Mouse (Mus musculus) frontal cortex, adult (tissue): ENCODE results near the gene Galnt5.
A peak's percentile ranks its signal among the peaks of the same experiment; 100 is the strongest.

Experiments
- ATAC-seq: cut with Nextera tagmentation; 2 replicates; pipeline ENCODE4 v1.9.2; 2017; ENCODE audit warnings: mild to moderate bottlenecking, moderate library complexity, mixed read lengths; ENCODE audit not compliant: low TSS enrichment

Gene Galnt5

DNA sequence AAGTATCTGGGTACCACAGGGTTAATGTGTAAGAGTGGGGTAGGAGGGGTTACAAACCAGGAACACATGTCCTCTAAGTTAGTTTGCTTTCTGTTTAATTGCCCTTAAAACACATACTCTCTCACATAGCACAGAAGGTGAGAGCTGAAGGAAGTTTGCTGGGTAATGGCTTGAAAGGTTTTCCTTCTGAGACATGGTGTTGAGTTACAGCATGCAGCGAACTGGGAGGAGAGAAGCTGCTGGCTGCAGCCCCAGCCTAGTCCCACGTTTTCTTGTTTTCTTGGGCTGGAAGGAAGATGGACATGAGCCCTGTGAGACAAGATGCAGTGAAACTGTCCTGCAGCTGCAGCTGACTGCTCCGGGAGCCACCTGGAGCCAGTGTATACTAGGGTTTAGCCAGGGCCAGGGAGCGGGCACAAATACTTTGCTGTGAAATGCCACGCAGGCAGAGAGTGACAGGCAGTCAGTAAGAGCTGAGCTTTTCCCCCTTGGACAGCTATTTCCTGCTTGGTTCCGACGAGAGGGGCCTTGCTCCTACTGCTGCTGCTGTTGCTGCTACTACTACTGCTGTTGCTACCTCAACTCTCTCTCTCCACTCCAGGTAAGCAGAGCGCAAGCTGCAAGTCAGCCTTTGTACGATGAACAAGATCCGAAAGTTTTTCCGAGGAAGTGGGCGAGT lies at the start of gene Galnt5:
Galnt5 (plus strand) TSS at position 133 of the 679 bp plus-strand sequence.
- no peak for ATAC-seq

DNA sequence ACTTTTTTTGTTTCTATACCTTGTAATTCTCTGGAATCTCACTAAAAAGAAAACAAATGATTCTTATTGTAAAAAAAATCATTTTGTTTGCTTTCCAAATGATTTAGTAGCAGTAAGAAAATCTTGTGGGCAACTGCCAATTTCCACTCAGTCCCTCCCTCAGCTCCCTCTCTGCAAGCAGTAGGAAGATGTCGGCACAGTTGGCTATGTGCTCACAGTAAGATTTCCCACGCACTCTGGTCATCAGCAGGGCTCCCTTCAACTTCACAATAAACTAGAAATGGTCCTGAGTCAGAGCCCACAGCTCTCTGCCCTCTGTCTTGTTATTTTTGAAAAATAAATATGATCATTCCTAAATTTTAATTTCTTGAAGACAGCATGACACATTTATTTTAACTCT lies 46.1 kb upstream of the Galnt5 start:
- ATAC-seq: peak; percentile 81

DNA sequence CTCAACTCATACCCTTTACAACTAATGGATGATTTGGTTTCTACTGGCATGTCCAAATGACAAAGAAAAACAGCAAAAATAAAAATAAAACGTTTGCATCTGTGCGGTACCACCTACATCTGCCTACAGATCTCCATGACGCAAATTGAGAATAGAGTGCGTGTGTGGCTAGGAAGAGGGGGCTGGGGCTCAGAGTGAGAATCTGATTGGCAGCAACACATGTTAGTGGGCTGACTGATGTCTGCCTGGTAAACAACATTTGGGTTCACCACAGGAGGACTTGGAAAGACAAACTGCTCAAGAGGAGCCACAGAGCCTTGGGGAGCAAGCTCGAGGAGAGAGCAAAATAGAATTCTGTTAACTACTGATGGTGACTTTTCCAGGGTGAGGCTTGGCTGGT lies 36.9 kb upstream of the Galnt5 start:
- ATAC-seq: peak; percentile 83

DNA sequence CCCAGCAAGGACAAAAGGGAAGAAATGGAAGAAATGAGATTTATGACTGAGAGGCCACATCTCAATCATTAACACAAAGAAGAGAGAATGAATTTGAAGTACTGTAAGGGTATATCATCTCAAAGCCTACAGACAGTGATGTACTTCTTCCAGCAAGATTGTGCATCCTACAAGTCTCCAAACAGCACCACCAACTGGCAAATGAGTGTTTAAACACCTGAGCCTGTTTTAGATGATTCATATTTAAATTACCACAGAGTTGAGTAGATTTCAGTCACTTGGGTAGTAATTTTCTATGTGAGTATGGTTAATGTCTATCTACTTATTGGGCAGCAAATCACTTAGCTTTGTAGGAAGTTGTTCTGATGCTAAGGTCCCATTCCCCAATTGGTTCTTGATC lies 15.4 kb upstream of the Galnt5 start:
- ATAC-seq: peak; percentile 83

DNA sequence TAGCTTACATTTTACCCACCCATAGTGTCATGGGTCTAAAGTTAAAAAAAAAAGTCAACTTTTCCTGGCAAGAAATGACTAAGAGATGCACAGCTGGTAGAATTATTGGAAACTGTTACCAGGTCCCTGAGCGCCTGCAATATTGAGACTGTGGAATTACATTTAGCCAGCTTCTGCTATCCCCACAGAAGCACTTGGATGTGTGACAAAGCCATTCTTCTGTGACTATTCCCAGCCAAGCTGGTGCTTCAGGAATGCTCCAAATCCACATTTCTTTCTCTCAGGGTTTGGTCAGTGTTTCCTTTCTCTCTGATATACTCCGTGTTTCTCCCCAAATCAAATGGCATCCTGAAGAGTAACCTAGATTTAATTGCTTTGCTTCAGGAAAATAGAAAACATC lies 6.6 kb upstream of the Galnt5 start:
- peak; percentile 80 for ATAC-seq

DNA sequence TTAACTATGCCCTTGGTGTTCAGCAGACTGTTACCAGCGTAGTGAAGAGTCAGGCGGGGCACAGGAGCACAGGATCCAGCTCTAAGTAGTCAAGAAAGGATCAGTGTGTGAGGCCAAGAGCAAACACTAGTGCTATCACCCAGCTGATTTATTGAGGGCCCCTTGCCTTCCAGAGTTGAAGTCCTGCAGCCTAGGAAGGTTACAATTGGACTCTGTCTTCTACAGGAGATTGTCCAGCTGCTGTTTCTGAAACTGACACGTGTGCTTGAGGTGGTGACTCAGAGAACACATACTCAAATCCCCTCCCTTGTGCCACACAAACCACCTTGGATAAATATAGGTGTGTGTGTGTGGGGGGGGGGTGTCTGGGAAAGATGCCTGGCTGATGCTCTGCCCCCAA lies 3.8 kb downstream of the Galnt5 start:
- no peak for ATAC-seq

DNA sequence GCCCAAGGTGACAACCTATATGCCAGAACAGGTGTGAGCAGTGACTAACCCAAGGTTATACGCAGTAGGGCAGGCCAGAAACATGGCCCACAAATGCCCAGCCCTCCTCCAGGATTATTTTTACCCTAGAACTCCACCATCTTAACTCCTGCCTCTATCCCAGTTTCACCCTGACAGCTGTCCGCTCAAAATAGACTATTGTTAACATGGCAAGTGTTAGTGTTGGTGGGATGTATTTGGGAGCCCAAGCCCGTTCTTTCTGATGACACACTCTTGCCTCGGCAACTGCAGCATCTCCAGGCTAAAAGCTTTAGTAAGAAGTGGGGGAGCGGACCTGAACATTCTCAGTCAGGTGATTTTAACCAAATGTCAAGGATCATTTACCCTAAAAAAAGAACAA lies 9.4 kb downstream of the Galnt5 start:
- ATAC-seq: peak; percentile 70

DNA sequence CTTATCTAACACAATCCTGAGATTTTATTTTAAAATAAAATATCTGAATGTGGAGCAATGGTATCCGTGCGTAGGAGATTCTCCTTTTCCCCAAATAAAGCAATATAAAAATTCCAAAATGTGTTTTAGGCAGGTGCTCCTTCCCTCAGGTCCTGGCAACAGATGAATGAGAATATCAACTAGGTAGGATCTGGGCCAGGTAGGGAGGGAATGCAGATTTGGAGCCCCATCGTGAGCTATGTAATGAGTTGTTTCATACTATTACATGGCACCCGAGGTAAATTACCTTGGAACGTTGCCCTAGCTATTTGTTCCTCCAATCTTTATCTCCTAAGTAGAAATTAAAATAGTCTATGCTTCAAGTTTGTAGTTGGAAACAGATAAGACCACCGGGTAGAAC lies 25.9 kb downstream of the Galnt5 start:
- no peak for ATAC-seq

DNA sequence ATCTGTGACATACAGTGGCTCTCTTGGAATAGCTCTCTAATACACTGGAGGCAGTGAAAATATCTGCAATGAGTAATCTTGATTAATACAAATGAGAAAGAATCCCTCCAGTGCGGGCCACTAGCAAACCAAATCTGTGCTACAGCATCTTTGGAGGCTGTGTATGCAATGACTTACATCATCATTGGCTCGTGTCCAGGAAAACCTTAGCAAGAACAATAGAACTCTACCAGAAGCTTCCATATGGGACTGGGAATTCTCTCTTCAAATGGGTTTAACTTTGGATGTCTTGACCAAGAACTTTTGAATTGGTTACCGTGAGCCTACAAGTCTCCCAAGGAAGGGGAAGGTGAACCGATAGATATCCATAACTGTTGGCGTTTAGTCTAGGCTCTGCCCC lies 29.1 kb downstream of the Galnt5 start:
- ATAC-seq: 0 out of 2 replicates have a peak, but pooled peaks have one; percentile 11

DNA sequence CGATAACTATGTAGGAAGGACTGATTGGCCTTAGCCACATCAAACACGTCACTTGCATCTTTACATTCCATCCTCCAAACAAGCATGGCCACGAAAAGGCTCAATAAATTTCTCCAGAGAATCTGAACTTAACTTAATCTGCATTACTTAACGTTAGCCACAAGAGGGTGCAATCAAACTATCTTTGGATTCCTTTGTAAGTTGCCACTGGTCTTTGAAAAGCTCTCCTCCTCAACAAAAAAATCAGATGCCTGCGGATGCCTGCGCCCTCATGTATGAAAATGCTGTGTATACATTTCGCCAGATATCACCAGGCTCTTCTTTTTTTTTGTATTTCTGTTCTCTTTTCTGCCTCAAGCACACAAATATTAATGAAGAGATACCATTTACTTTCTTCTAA lies 31.7 kb downstream of the Galnt5 start:
- peak; percentile 87 for ATAC-seq

DNA sequence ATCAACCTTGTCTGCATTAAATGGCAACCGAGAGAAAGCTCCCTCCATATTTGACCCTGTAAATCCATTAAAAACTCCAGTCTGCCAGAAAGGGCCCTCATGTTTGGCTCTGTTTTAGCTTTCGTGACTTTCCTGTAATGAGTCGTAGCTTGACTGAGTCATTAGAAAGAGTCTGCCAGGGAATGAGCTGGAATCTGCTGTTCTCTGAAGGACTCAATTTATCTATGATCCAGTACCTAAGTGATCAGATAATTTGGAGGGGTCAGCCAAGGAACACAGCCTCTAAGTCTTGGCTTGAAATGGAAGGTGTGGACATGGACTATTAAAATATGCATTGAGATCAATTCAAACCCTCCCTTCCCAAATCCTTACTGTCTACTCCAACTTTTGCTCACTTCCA lies 33.7 kb downstream of the Galnt5 start:
- ATAC-seq: no peak

DNA sequence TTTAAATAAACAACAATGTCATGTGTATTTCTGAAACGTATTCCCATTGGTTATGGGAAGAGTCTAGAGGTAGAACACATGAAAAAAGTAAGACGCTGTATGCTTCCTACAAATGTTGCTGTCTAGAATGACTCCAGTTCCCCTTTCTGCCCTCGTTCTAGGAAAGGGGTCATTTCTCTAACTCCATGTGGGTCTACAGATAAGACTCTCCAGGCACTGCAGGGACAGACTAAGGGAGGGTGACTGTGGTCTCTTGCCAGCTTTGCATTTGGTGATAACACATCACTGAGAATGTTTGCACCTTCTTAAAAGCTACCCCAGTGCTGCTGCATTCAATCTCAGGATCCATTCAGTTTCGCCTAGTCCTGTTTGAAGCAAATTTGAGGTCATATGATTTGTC lies 38.0 kb downstream of the Galnt5 start:
- no peak for ATAC-seq

DNA sequence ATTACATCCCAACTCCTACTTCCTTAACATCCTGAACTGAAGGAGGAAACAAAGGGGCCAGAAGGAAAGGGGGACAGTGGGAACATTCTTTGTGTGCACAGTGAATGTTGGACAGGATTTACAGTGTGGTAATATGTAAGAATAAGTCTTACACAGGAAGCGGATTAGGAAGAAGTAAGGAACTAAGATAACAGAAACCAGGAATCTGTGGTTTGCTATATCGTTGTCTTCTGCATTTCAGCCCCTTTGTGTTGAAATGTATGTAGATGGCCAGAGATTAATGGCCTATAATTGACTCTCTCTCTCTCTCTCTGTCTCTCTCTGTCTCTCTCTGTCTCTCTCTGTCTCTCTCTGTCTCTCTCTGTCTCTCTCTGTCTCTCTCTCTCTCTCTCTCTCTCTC lies 39.2 kb downstream of the Galnt5 start:
- ATAC-seq: no peak

DNA sequence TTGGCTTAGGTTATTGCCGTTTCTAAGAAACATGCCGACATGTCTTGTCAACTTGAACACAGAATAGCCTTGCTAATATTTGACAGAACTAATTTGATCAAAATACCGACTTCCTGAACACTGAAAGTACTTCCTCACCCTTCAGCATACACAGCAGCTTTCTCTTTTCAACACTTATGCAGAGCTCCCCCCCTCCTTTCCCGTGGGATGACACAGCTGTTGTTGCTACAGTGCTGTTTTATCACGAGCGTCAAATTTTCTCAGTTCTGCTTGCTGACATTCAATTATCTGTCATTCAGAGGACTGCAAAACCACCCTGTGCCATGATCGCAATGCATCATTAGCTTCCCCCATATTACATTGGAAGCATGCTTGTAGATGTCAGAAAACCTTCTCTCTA lies 44.2 kb downstream of the Galnt5 start:
- ATAC-seq: peak; percentile 97

DNA sequence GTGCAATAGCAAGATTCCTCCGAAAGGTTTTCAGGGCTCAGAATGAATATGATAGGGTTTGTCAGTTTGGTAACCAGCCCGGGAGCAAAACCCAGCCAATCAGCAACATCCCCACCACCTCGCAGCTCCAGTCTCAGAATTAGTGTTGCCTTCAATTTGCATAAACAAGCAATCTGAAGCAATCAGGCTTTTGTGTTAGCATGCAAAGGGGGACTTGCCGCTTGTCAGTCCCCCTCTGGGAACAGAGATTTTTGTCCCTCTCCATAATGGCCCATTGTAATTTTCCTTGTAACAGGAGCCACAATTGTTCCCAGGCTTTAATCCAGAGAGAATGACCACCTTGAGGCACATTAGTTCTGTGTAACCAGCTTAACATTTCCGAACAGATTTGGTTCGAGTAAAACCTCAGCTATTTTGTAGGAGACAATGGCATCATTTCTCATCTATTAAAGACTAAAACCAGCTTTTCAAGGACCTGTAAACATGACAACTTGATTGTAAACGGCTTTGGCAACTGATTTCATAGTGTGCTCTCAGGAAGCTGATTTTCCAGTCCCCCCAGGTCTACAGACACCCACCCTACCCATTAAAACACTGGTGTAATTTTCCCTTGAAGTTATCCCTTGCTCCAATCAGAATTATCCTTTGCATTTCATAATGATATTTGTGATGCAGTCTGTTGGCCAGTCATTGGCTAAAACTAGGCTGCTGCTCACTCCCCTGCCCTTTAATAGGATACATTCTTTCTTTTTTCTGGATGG lies 55.3 kb downstream of the Galnt5 start, which contains the start of gene Ermn:
Ermn (minus strand) TSS at position 44 of the 761 bp plus-strand sequence.
- ATAC-seq: peak; percentile 72

DNA sequence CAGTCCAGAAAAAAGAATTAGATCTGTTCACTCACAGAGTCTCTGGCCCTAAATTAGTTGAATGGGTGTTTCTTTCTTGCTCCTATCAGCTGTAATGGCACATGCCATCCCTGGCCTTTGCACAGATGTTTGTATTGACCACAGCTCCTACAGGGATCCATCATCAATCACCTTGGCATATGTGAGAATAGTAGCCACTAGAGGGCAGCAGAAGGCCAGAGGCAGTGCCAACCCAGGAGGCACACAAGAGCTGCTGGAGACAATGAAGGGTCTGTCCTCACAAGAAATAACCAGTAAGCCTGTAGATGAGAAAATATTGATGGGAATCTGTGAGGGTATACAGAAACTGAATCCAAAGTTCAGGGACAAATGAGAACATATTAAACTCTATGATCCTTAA lies 57.7 kb downstream of the Galnt5 start:
- peak; percentile 93 for ATAC-seq

DNA sequence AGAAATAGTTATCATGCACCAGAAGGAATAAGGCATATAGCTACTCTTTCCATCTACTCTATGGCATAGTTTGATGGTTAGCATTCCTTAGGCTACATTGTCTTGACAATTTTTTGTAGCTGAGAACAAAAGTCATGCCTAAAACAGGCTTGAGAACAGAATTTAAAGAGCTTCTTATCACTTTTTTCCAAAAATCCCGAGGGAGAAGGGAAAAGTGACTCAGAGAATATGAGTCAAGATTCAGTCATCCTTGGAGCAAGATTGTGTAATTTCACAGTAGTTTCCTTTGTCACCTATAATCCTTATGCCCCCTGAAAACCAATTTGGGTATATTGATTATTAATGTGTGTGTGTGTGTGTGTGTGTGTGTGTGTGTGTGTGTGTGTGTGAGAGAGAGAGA lies 82.2 kb downstream of the Galnt5 start:
- ATAC-seq: peak; percentile 91

DNA sequence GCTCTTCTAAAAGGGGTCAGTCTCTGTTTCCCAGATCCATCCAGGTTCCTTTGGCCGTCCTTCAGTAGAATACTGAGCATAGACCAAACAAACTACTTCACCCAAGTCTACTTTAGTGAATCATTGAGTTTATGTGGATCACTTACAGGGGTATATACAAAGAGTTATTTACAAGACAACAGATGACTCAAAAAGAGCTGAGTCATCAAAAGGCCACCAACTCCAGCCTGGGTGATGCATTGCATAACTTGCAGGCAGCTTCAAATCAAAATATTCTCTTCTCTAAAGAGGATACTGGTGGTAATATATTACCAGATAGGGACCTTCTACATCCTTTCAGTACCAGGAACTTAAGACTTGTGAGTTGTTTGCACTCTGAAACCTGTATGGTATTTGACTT lies 88.7 kb downstream of the Galnt5 start:
- no peak for ATAC-seq

DNA sequence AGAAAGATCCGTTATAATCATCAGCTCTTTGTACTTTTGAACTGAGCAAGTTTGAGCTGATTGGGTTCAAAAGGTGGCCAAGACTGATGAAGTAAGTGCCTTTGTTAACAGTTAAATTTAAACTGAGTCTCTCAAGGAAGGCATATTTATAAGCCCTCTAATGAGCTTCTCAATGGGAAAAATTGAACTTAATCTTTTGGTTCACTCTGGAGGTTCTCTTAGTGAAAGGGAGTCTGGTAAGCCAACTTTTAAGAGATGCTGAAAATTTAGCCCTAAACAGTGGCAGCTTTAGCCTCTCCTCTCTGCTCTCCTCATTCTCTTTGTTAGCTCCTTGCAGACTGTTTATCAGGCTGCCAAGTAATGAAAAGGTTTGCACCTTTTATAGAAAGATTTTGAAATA lies 97.1 kb downstream of the Galnt5 start:
- no peak for ATAC-seq
